Mouse (Mus musculus): ENCODE results near the gene Olfr221.

GRCm38 (mm10) chr14:52011683-52012082, 30.6 kb downstream of the Olfr221 start:
- TF ChIP-seq CTCF (IDR thresholded peaks at IDR 0.05; ENCODE audit: control insufficient read depth, insufficient read depth, insufficient read length) (no peak), MAX (IDR thresholded peaks at IDR 0.05) (no peak), MYOG (IDR thresholded peaks at IDR 0.05; ENCODE audit: control insufficient read depth, extremely low read depth, insufficient read length) (no peak)
